Mouse (Mus musculus) neural tube, embryonic 10.5 days (tissue): Measurements from ENCODE around the gene Naaa.

Source experiments
- DNase-seq: peaks from one replicate; pipeline ENCODE4 v3.0.0-alpha.2; 2017; ENCODE audit warnings: low spot score; ENCODE audit errors: extremely low spot score

Gene Naaa

GRCm38 (mm10) chr5:92277437-92278394 lies at the start of gene Naaa:
TSS of gene Naaa (minus strand) at chr5:92278170.
- peak; percentile 83 for DNase-seq

GRCm38 (mm10) chr5:92327367-92327766 lies 49.4 kb upstream of the Naaa start:
- no peak for DNase-seq

- no peak for DNase-seq
These were observed 45.3 kb upstream of the Naaa start for GRCm38 (mm10) chr5:92323264-92323663.

- DNase-seq, result no peak
These were observed 44.6 kb upstream of the Naaa start for GRCm38 (mm10) chr5:92322612-92323011.

GRCm38 (mm10) chr5:92321631-92322400 lies 43.8 kb upstream of the Naaa start:
- DNase-seq, result no peak

- DNase-seq, result no peak
These were observed 40.6 kb upstream of the Naaa start for GRCm38 (mm10) chr5:92318596-92318995.

- DNase-seq, result no peak
These were observed 40.1 kb upstream of the Naaa start for GRCm38 (mm10) chr5:92318119-92318518.

- DNase-seq, result no peak
These were observed 35.8 kb upstream of the Naaa start for GRCm38 (mm10) chr5:92313776-92314175.

- peak; percentile 73 for DNase-seq
These were observed 34.2 kb upstream of the Naaa start for GRCm38 (mm10) chr5:92312046-92312715.

- DNase-seq, result peak; percentile 90
These were observed 31.9 kb upstream of the Naaa start, which contains the start of gene Sdad1 for GRCm38 (mm10) chr5:92309681-92310511. TSS of gene Sdad1 (minus strand) at chr5:92310479.

GRCm38 (mm10) chr5:92304291-92304690 lies 26.3 kb upstream of the Naaa start:
- DNase-seq, result no peak

- DNase-seq, result no peak
These were observed 24.3 kb upstream of the Naaa start for GRCm38 (mm10) chr5:92302149-92302840.

- DNase-seq, result no peak
These were observed 16.6 kb upstream of the Naaa start for GRCm38 (mm10) chr5:92294525-92294924.

- DNase-seq, result no peak
These were observed 13.9 kb upstream of the Naaa start for GRCm38 (mm10) chr5:92291652-92292414.

GRCm38 (mm10) chr5:92287840-92288239 lies 9.9 kb upstream of the Naaa start:
- DNase-seq, result no peak

GRCm38 (mm10) chr5:92283107-92283506 lies 5.1 kb upstream of the Naaa start:
- no peak for DNase-seq

GRCm38 (mm10) chr5:92282571-92282970 lies 4.6 kb upstream of the Naaa start:
- DNase-seq, result no peak

GRCm38 (mm10) chr5:92278942-92279537 lies 1.1 kb upstream of the Naaa start:
- no peak for DNase-seq

GRCm38 (mm10) chr5:92270496-92270895 lies 7.5 kb downstream of the Naaa start:
- DNase-seq, result no peak
